Mouse (Mus musculus) forebrain, postnatal 0 days (tissue): ENCODE data around the gene Actg1. TPM values are rescaled to one million over a fixed set of nuclear protein-coding genes. Genes with fewer than 3 reads are reported as not detected.
A peak's percentile ranks its signal among the peaks of the same experiment; 100 is the strongest.

Source experiments
- ATAC-seq: fragments of 200-750 bp; cut with Nextera tagmentation; 2 replicates; pipeline ENCODE4 v1.8.0; 2017; ENCODE audit warnings: mild to moderate bottlenecking, moderate library complexity
- DNase-seq: peaks from one replicate; pipeline ENCODE4 v3.0.0-alpha.2; 2015
- H3K27ac ChIP-seq: fragments of 300-500 bp; sonication (generic); 2 replicates; pipeline ENCODE4 v1.5.1; 2014; ENCODE audit warnings: low read depth, mild to moderate bottlenecking, antibody characterized with exemption, low read length, moderate library complexity, mixed read lengths
- H3K27me3 ChIP-seq: fragments of 300-500 bp; sonication (generic); 2 replicates; pipeline ENCODE4 v1.6.1; 2014; ENCODE audit warnings: mild to moderate bottlenecking, low read length, mixed read lengths; ENCODE audit not compliant: insufficient read depth
- H3K36me3 ChIP-seq: fragments of 300-500 bp; sonication (generic); 2 replicates; pipeline ENCODE4 v1.6.1; 2014; ENCODE audit warnings: mild to moderate bottlenecking, moderate library complexity; ENCODE audit not compliant: insufficient read depth
- H3K4me1 ChIP-seq: fragments of 300-500 bp; sonication (generic); 2 replicates; pipeline ENCODE4 v1.6.1; 2014; ENCODE audit warnings: antibody characterized with exemption; ENCODE audit not compliant: insufficient read depth
- H3K4me2 ChIP-seq: fragments of 300-500 bp; sonication (generic); 2 replicates; pipeline ENCODE4 v1.6.1; 2014; ENCODE audit warnings: low read depth, mild to moderate bottlenecking, moderate library complexity
- H3K4me3 ChIP-seq: fragments of 300-500 bp; sonication (generic); 2 replicates; pipeline ENCODE4 v1.5.1; 2014; ENCODE audit warnings: low read depth, low read length, mixed read lengths
- H3K9ac ChIP-seq: fragments of 300-500 bp; sonication (generic); 2 replicates; pipeline ENCODE4 v1.6.1; 2014; ENCODE audit warnings: mild to moderate bottlenecking
- H3K9me3 ChIP-seq: fragments of 300-500 bp; sonication (generic); 2 replicates; pipeline ENCODE4 v1.6.1; 2016; ENCODE audit warnings: low read length
- CTCF ChIP-seq: sonication (generic); IDR thresholded peaks from 2 replicates; pipeline ENCODE4 v1.5.1; 2016; ENCODE audit warnings: antibody characterized with exemption, control low read depth, low read depth
- WGBS: fragments of 180-500 bp; shearing (Covaris S2); extraction: QIAGEN DNeasy Blood & Tissue Kit; methylation state at CpG from one replicate; pipeline ENCODE4 v1.1.7; 2014; 5-methylcytosine and 5-hydroxymethylcytosine counted together
- microRNA-seq, 2 experiments: library from miRNA; unstranded; fragments of <30 nt; microRNA quantifications; one replicate each; pipeline ENCODE4; 2016
- polyA plus RNA-seq: library from polyadenylated mRNA; unstranded; fragments of >200 nt; fragmentation: Nextera tagmentation; extraction: Ambion mirVana; gene quantifications from 2 replicates; pipeline ENCODE4 v1.2.1, GENCODE M21; 2015
- total RNA-seq: library from RNA; depleted of rRNA; stranded (reverse); fragments of >200 nt; gene quantifications from 2 replicates; pipeline ENCODE4 v1.2.3, GENCODE M21; 2014; rRNA removed

Actg1 gene
- total and polyA plus RNA-seq, 2 experiments from 2014 or later = 2,516 to 4,381 TPM

GRCm38 (mm10) chr11:120303559-120304349, 44.6 kb downstream of the Actg1 start:
- Histone ChIP-seq H3K4me1 (peaks cover 14% of the 10 kb centered on the region), H3K9me3 (no peaks in the 10 kb centered on the region), H3K36me3 (no peaks in the 10 kb centered on the region), H3K4me2 (0 out of 2 replicates have a peak overlapping the region, but pooled peaks have one; percentile 57), H3K4me3 (no peak overlapping the region), H3K9ac (no peak overlapping the region), H3K27ac (no peak overlapping the region), H3K27me3 (no peaks in the 10 kb centered on the region)
- DNase-seq = no peak
- 88% methylated on average over 21 of the region's 21 CpGs for WGBS
- ATAC-seq = no peak
- no peak for TF ChIP-seq CTCF

DNA sequence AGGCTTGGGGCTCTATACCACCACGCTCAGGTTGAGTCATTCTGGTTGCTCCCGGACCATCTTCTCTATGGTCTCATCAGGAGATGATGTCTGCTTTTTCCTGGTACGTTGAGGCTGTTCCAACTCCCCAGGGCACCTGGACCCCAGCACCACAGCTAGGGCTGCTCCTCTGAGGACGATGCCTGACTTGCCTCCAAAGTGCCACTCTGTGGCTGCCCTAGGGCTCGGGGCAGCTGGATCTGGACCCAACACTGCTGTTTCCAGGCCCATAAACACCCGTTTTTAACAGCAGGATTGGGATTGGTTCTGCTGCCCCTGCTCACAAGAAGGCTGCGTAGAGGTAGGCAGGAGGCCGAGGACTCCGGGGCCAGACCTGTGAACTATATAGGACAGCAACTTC, 45.2 kb downstream of the Actg1 start:
- H3K4me2 ChIP-seq = no peak overlapping the region
- no peak for TF ChIP-seq CTCF
- peaks cover 14% of the 10 kb centered on the region for H3K4me1 ChIP-seq
- ATAC-seq (no peak), DNase-seq (no peak)
- no peaks in the 10 kb centered on the region for H3K27me3 ChIP-seq
- H3K27ac ChIP-seq = no peak overlapping the region
- H3K4me3 ChIP-seq = no peak overlapping the region
- no peaks in the 10 kb centered on the region for H3K36me3 ChIP-seq
- H3K9ac ChIP-seq = no peak overlapping the region
- WGBS = 87% methylated on average over 9 of the region's 9 CpGs
- H3K9me3 ChIP-seq = no peaks in the 10 kb centered on the region

- Histone ChIP-seq H3K4me2 (no peak overlapping the region), H3K4me1 (peaks cover 3% of the 10 kb centered on the region), H3K4me3 (no peak overlapping the region), H3K36me3 (no peaks in the 10 kb centered on the region), H3K9ac (no peak overlapping the region), H3K27me3 (no peaks in the 10 kb centered on the region), H3K9me3 (no peaks in the 10 kb centered on the region), H3K27ac (no peak overlapping the region)
- WGBS = 51% methylated on average over 5 of the region's 5 CpGs
- DNase-seq = no peak
- no peak for TF ChIP-seq CTCF
- ATAC-seq = no peak
These were observed 48.9 kb downstream of the Actg1 start for GRCm38 (mm10) chr11:120299484-120299883.

- WGBS = 77% methylated on average over 4 of the region's 4 CpGs
- TF ChIP-seq CTCF = no peak
- H3K4me1 ChIP-seq = no peaks in the 10 kb centered on the region
- DNase-seq (no peak), ATAC-seq (no peak)
- H3K36me3 ChIP-seq = no peaks in the 10 kb centered on the region
- H3K27ac ChIP-seq = no peak overlapping the region
- H3K27me3 ChIP-seq = no peaks in the 10 kb centered on the region
- no peak overlapping the region for H3K9ac ChIP-seq
- H3K4me3 ChIP-seq = no peak overlapping the region
- H3K4me2 ChIP-seq = no peak overlapping the region
- no peaks in the 10 kb centered on the region for H3K9me3 ChIP-seq
These were observed 49.8 kb downstream of the Actg1 start for GRCm38 (mm10) chr11:120298441-120299141.

DNA sequence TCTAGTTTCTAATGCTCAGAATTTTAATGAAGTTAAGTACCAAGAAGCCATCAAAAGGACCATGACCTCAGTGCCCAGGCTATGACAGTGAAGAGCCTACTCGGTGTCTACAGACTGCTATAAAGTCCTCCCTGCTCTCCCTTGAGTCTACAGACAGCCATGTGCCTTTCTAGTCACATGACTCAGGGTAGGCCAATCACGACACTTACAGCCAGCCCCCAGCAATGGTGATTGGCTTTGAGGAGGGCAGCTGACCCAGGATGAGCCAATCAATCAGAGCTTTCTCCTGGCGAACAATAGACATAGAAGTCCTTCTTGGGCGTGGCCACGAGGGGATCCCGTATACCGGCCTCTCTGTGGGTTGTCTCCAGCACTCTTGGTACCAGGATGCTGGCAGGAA, 50.6 kb downstream of the Actg1 start:
- DNase-seq (no peak), ATAC-seq (peak; percentile 34; the same call in 1 of the 2 replicates)
- H3K27ac ChIP-seq = no peak overlapping the region
- H3K9me3 ChIP-seq = no peaks in the 10 kb centered on the region
- no peaks in the 10 kb centered on the region for H3K36me3 ChIP-seq
- WGBS = 73% methylated on average over 7 of the region's 7 CpGs
- no peaks in the 10 kb centered on the region for H3K4me1 ChIP-seq
- no peak for TF ChIP-seq CTCF
- H3K27me3 ChIP-seq = no peaks in the 10 kb centered on the region
- H3K4me2 ChIP-seq = no peak overlapping the region
- no peak overlapping the region for H3K9ac ChIP-seq
- no peak overlapping the region for H3K4me3 ChIP-seq

GRCm38 (mm10) chr11:120296305-120297144, 51.8 kb downstream of the Actg1 start:
- H3K4me2 ChIP-seq = no peak overlapping the region
- H3K9ac ChIP-seq = no peak overlapping the region
- ATAC-seq = peak; percentile 53; the same call in 1 of the 2 replicates
- TF ChIP-seq CTCF = no peak
- H3K4me1 ChIP-seq = no peaks in the 10 kb centered on the region
- H3K27ac ChIP-seq = no peak overlapping the region
- 52% methylated on average over 13 of the region's 13 CpGs for WGBS
- no peak for DNase-seq
- H3K9me3 ChIP-seq = no peaks in the 10 kb centered on the region
- H3K27me3 ChIP-seq = no peaks in the 10 kb centered on the region
- H3K36me3 ChIP-seq = no peaks in the 10 kb centered on the region
- no peak overlapping the region for H3K4me3 ChIP-seq

Small RNA genes within 50 kb of the gene (microRNA-seq; reads per million reads assigned to microRNA genes)
- gene Gm23419 (0 reads per million in 2 experiments), gene Mir6935 (3.9 to 4.3 reads per million in 2 experiments)

Other genes starting within 250 kb of the Actg1 start
- 19.0 and 25.8 TPM in 2 replicates for gene Tepsin, start 249.8 kb downstream of the Actg1 start, total RNA-seq
- gene Tepsin, start 249.8 kb downstream of the Actg1 start, polyA plus RNA-seq = 12.7 and 14.8 TPM in 2 replicates
- gene Ndufaf8, start 249.6 kb downstream of the Actg1 start, total RNA-seq = 16.7 and 32.2 TPM in 2 replicates
- 58.1 and 74.8 TPM in 2 replicates for gene Ndufaf8, start 249.6 kb downstream of the Actg1 start, polyA plus RNA-seq
- 114 and 147 TPM in 2 replicates for gene Slc38a10, start 197.2 kb downstream of the Actg1 start, total RNA-seq
- 90.4 and 97.0 TPM in 2 replicates for gene Slc38a10, start 197.2 kb downstream of the Actg1 start, polyA plus RNA-seq
- 19.3 and 26.5 TPM in 2 replicates for gene Bahcc1, start 115.6 kb downstream of the Actg1 start, total RNA-seq
- 3.9 and 6.5 TPM in 2 replicates for gene Bahcc1, start 115.6 kb downstream of the Actg1 start, polyA plus RNA-seq
- 0.29 TPM in 1 of 2 replicates, not detected in the other for gene Fscn2, start 13.0 kb upstream of the Actg1 start, total RNA-seq
- 1.9 and 2.0 TPM in 2 replicates for gene Fscn2, start 13.0 kb upstream of the Actg1 start, polyA plus RNA-seq
- gene Faap100, start 30.2 kb upstream of the Actg1 start, total RNA-seq = 107 and 132 TPM in 2 replicates
- gene Faap100, start 30.2 kb upstream of the Actg1 start, polyA plus RNA-seq = 73.4 and 97.8 TPM in 2 replicates
- gene Nploc4, start 89.2 kb upstream of the Actg1 start, total RNA-seq = 44.2 and 65.8 TPM in 2 replicates
- 23.1 and 28.6 TPM in 2 replicates for gene Nploc4, start 89.2 kb upstream of the Actg1 start, polyA plus RNA-seq
- not detected in 2 replicates for gene Tspan10, start 94.1 kb upstream of the Actg1 start, total RNA-seq
- gene Tspan10, start 94.1 kb upstream of the Actg1 start, polyA plus RNA-seq = not detected in 2 replicates
- gene Pde6g, start 105.0 kb upstream of the Actg1 start, total RNA-seq = 0.33 TPM in 1 of 2 replicates, not detected in the other
- 0.18 and 1.4 TPM in 2 replicates for gene Pde6g, start 105.0 kb upstream of the Actg1 start, polyA plus RNA-seq
- gene Oxld1, start 109.5 kb upstream of the Actg1 start, total RNA-seq = 9.9 and 15.2 TPM in 2 replicates
- gene Oxld1, start 109.5 kb upstream of the Actg1 start, polyA plus RNA-seq = 12.7 and 13.8 TPM in 2 replicates
- gene Ccdc137, start 109.6 kb upstream of the Actg1 start, total RNA-seq = 18.1 and 21.0 TPM in 2 replicates
- 13.6 and 15.4 TPM in 2 replicates for gene Ccdc137, start 109.6 kb upstream of the Actg1 start, polyA plus RNA-seq
- 35.2 and 37.8 TPM in 2 replicates for gene Arl16, start 119.1 kb upstream of the Actg1 start, total RNA-seq
- gene Arl16, start 119.1 kb upstream of the Actg1 start, polyA plus RNA-seq = 40.3 and 56.4 TPM in 2 replicates
- 42.6 and 49.9 TPM in 2 replicates for gene Mrpl12, start 136.1 kb upstream of the Actg1 start, total RNA-seq
- 143 and 179 TPM in 2 replicates for gene Mrpl12, start 136.1 kb upstream of the Actg1 start, polyA plus RNA-seq
- 20.9 and 22.8 TPM in 2 replicates for gene Slc25a10, start 143.3 kb upstream of the Actg1 start, total RNA-seq
- 20.5 and 21.1 TPM in 2 replicates for gene Slc25a10, start 143.3 kb upstream of the Actg1 start, polyA plus RNA-seq
- gene Gcgr, start 182.2 kb upstream of the Actg1 start, total RNA-seq = not detected in 2 replicates
- 0.09 and 0.22 TPM in 2 replicates for gene Gcgr, start 182.2 kb upstream of the Actg1 start, polyA plus RNA-seq
- 103 and 105 TPM in 2 replicates for gene Mcrip1, start 201.2 kb upstream of the Actg1 start, total RNA-seq
- 261 and 275 TPM in 2 replicates for gene Mcrip1, start 201.2 kb upstream of the Actg1 start, polyA plus RNA-seq
- gene Ppp1r27, start 202.6 kb upstream of the Actg1 start, total RNA-seq = not detected in 2 replicates
- gene Ppp1r27, start 202.6 kb upstream of the Actg1 start, polyA plus RNA-seq = not detected in 2 replicates
- gene P4hb, start 224.7 kb upstream of the Actg1 start, total RNA-seq = 162 and 174 TPM in 2 replicates
- gene P4hb, start 224.7 kb upstream of the Actg1 start, polyA plus RNA-seq = 208 and 218 TPM in 2 replicates
- gene Arhgdia, start 233.1 kb upstream of the Actg1 start, total RNA-seq = 214 and 237 TPM in 2 replicates
- gene Arhgdia, start 233.1 kb upstream of the Actg1 start, polyA plus RNA-seq = 416 and 435 TPM in 2 replicates
- 99.8 and 111 TPM in 2 replicates for gene Alyref, start 249.8 kb upstream of the Actg1 start, total RNA-seq
- 207 and 238 TPM in 2 replicates for gene Alyref, start 249.8 kb upstream of the Actg1 start, polyA plus RNA-seq
- 54.2 and 64.2 TPM in 2 replicates for gene Anapc11, start 249.9 kb upstream of the Actg1 start, total RNA-seq
- 207 and 226 TPM in 2 replicates for gene Anapc11, start 249.9 kb upstream of the Actg1 start, polyA plus RNA-seq